Mouse (Mus musculus): ENCODE measurements at regions not wholly inside any gene's neighbourhood (a gene's known extent, or its start where the extent isn't known, plus 50 kb on each side); places are given as distances from the start of the nearest gene placed in this dataset.

GRCm38 (mm10) chr1:133549816-133550215, 60.3 kb downstream of the Snrpe start:
- Histone ChIP-seq H3K4me3 (no peak overlapping the region), H3K4me1 (no peaks in the 10 kb centered on the region), H3K9me3 (replicated peaks) (no peaks in the 10 kb centered on the region), H3K27me3 (ENCODE audit: low read depth, poor library complexity, severe bottlenecking) (no peaks in the 10 kb centered on the region), H3K27ac (no peak overlapping the region), H3K36me3 (no peaks in the 10 kb centered on the region)
- 81% methylated on average over 10 of the region's 10 CpGs for WGBS
- DNase-seq (ENCODE audit: low spot score), result no peak

- Histone ChIP-seq H3K4me1 (no peaks in the 10 kb centered on the region), H3K36me3 (no peaks in the 10 kb centered on the region), H3K27me3 (ENCODE audit: low read depth, poor library complexity, severe bottlenecking) (no peaks in the 10 kb centered on the region), H3K9me3 (replicated peaks) (no peaks in the 10 kb centered on the region), H3K27ac (no peak overlapping the region), H3K4me3 (no peak overlapping the region)
- DNase-seq (ENCODE audit: low spot score), result no peak
- WGBS, result 79% methylated on average over 2 of the region's 2 CpGs
These were observed 61.1 kb downstream of the Snrpe start for GRCm38 (mm10) chr1:133548971-133549370.

GRCm38 (mm10) chr1:133547541-133547940, 62.5 kb downstream of the Snrpe start:
- Histone ChIP-seq H3K27ac (no peak overlapping the region), H3K36me3 (no peaks in the 10 kb centered on the region), H3K27me3 (ENCODE audit: low read depth, poor library complexity, severe bottlenecking) (no peaks in the 10 kb centered on the region), H3K9me3 (replicated peaks) (no peaks in the 10 kb centered on the region), H3K4me1 (no peaks in the 10 kb centered on the region), H3K4me3 (no peak overlapping the region)
- no peak for DNase-seq (ENCODE audit: low spot score)
- 83% methylated on average over 3 of the region's 3 CpGs for WGBS

- 92% methylated on average over 9 of the region's 9 CpGs for WGBS
- H3K36me3 ChIP-seq, result no peaks in the 10 kb centered on the region
- no peak overlapping the region for H3K4me3 ChIP-seq
- no peak for DNase-seq (ENCODE audit: low spot score)
- H3K9me3 ChIP-seq (replicated peaks), result no peaks in the 10 kb centered on the region
- no peaks in the 10 kb centered on the region for H3K4me1 ChIP-seq
- no peak overlapping the region for H3K27ac ChIP-seq
- H3K27me3 ChIP-seq (ENCODE audit: low read depth, poor library complexity, severe bottlenecking), result no peaks in the 10 kb centered on the region
These were observed 65.1 kb downstream of the Snrpe start for GRCm38 (mm10) chr1:133544996-133545395.

- WGBS, result 88% methylated on average over 10 of the region's 10 CpGs
- Histone ChIP-seq H3K4me3 (no peak overlapping the region), H3K27me3 (ENCODE audit: low read depth, poor library complexity, severe bottlenecking) (no peaks in the 10 kb centered on the region), H3K27ac (no peak overlapping the region), H3K4me1 (no peaks in the 10 kb centered on the region), H3K36me3 (no peaks in the 10 kb centered on the region), H3K9me3 (replicated peaks) (no peaks in the 10 kb centered on the region)
- DNase-seq (ENCODE audit: low spot score), result no peak
These were observed 66.3 kb downstream of the Snrpe start for GRCm38 (mm10) chr1:133543751-133544150.

- DNase-seq (ENCODE audit: low spot score), result peak; percentile 7
- H3K36me3 ChIP-seq, result no peaks in the 10 kb centered on the region
- WGBS, result 75% methylated on average over 15 of the region's 15 CpGs
- no peaks in the 10 kb centered on the region for H3K9me3 ChIP-seq (replicated peaks)
- no peak overlapping the region for H3K4me3 ChIP-seq
- H3K27me3 ChIP-seq (ENCODE audit: low read depth, poor library complexity, severe bottlenecking), result no peaks in the 10 kb centered on the region
- no peak overlapping the region for H3K27ac ChIP-seq
- H3K4me1 ChIP-seq, result no peaks in the 10 kb centered on the region
These were observed 67.9 kb downstream of the Snrpe start for GRCm38 (mm10) chr1:133541996-133542775.

- H3K27me3 ChIP-seq (ENCODE audit: low read depth, poor library complexity, severe bottlenecking), result no peaks in the 10 kb centered on the region
- no peak for DNase-seq (ENCODE audit: low spot score)
These were observed 79.4 kb downstream of the Snrpe start for GRCm38 (mm10) chr1:133530698-133531097.

GRCm38 (mm10) chr1:133529817-133530216, 80.3 kb downstream of the Snrpe start:
- Histone ChIP-seq H3K36me3 (no peaks in the 10 kb centered on the region), H3K9me3 (replicated peaks) (no peaks in the 10 kb centered on the region), H3K4me3 (no peak overlapping the region), H3K27me3 (ENCODE audit: low read depth, poor library complexity, severe bottlenecking) (no peaks in the 10 kb centered on the region), H3K4me1 (peaks cover 13% of the 10 kb centered on the region), H3K27ac (no peak overlapping the region)
- DNase-seq (ENCODE audit: low spot score), result no peak
- WGBS, result 85% methylated on average over 10 of the region's 10 CpGs

More at GRCm38 (mm10) chr1:133530698-133531097, 79.4 kb downstream of the Snrpe start:
- no peak overlapping the region for H3K4me3 ChIP-seq
- H3K4me1 ChIP-seq, result peaks cover 4% of the 10 kb centered on the region
- H3K27ac ChIP-seq, result no peak overlapping the region
- no peaks in the 10 kb centered on the region for H3K36me3 ChIP-seq
- no peaks in the 10 kb centered on the region for H3K9me3 ChIP-seq (replicated peaks)

GRCm38 (mm10) chr1:133527651-133528385, 82.3 kb downstream of the Snrpe start:
- H3K4me1 ChIP-seq, result peaks cover 13% of the 10 kb centered on the region
- H3K27me3 ChIP-seq (ENCODE audit: low read depth, poor library complexity, severe bottlenecking), result no peaks in the 10 kb centered on the region
- H3K9me3 ChIP-seq (replicated peaks), result no peaks in the 10 kb centered on the region
- H3K4me3 ChIP-seq, result no peak overlapping the region
- H3K36me3 ChIP-seq, result no peaks in the 10 kb centered on the region
- 79% methylated on average over 7 of the region's 7 CpGs for WGBS
- no peak for DNase-seq (ENCODE audit: low spot score)
- H3K27ac ChIP-seq, result no peak overlapping the region

GRCm38 (mm10) chr1:133522825-133523224, 87.3 kb downstream of the Snrpe start:
- H3K27me3 ChIP-seq (ENCODE audit: low read depth, poor library complexity, severe bottlenecking), result no peaks in the 10 kb centered on the region
- H3K27ac ChIP-seq, result no peak overlapping the region
- peaks cover 21% of the 10 kb centered on the region for H3K4me1 ChIP-seq
- no peaks in the 10 kb centered on the region for H3K9me3 ChIP-seq (replicated peaks)
- H3K36me3 ChIP-seq, result no peaks in the 10 kb centered on the region
- 100% methylated on average over 1 of the region's 1 CpGs for WGBS
- no peak overlapping the region for H3K4me3 ChIP-seq
- DNase-seq (ENCODE audit: low spot score), result no peak

- Histone ChIP-seq H3K4me3 (no peak overlapping the region), H3K9me3 (replicated peaks) (no peaks in the 10 kb centered on the region), H3K36me3 (no peaks in the 10 kb centered on the region), H3K27me3 (ENCODE audit: low read depth, poor library complexity, severe bottlenecking) (no peaks in the 10 kb centered on the region), H3K27ac (no peak overlapping the region), H3K4me1 (peaks cover 16% of the 10 kb centered on the region)
- 69% methylated on average over 8 of the region's 8 CpGs for WGBS
- no peak for DNase-seq (ENCODE audit: low spot score)
These were observed 89.4 kb downstream of the Snrpe start for GRCm38 (mm10) chr1:133520652-133521051.

- peaks cover 7% of the 10 kb centered on the region; the same call in 1 of the 2 replicates for H3K4me1 ChIP-seq
- no peaks in the 10 kb centered on the region for H3K36me3 ChIP-seq
- no peaks in the 10 kb centered on the region for H3K9me3 ChIP-seq (replicated peaks)
- H3K27me3 ChIP-seq (ENCODE audit: low read depth, poor library complexity, severe bottlenecking), result no peaks in the 10 kb centered on the region
- DNase-seq (ENCODE audit: low spot score), result no peak
- H3K4me3 ChIP-seq, result no peak overlapping the region
- 94% methylated on average over 5 of the region's 5 CpGs for WGBS
- H3K27ac ChIP-seq, result no peak overlapping the region
These were observed 92.8 kb upstream of the Sox13 start for GRCm38 (mm10) chr1:133517020-133517419.

GRCm38 (mm10) chr1:133504116-133504515, 79.9 kb upstream of the Sox13 start:
- Histone ChIP-seq H3K27me3 (ENCODE audit: low read depth, poor library complexity, severe bottlenecking) (no peaks in the 10 kb centered on the region), H3K36me3 (no peaks in the 10 kb centered on the region), H3K4me1 (peaks cover 14% of the 10 kb centered on the region; the same call in 1 of the 2 replicates), H3K27ac (no peak overlapping the region), H3K4me3 (no peak overlapping the region), H3K9me3 (replicated peaks) (no peaks in the 10 kb centered on the region)
- DNase-seq (ENCODE audit: low spot score), result no peak
- 41% methylated on average over 3 of the region's 3 CpGs for WGBS

Measured in limb, embryonic 10.5 days (tissue).